Mouse (Mus musculus) lung, adult 2 months (tissue): ENCODE results near the gene 2210011C24Rik.

Experiments
- CTCF ChIP-seq: fragments of 200-500 bp; IDR thresholded peaks from 2 replicates; pipeline ENCODE4 v1.5.1; 2011; ENCODE audit warnings: mild to moderate bottlenecking, low read length, control low read depth; ENCODE audit not compliant: insufficient read depth
- POLR2A ChIP-seq: fragments of 200-500 bp; IDR thresholded peaks from 2 replicates; pipeline ENCODE4 v1.6.1; 2011; ENCODE audit warnings: low read depth, mild to moderate bottlenecking, control low read depth, low read length, borderline replicate concordance; ENCODE audit errors: extremely low read depth

GRCm38 (mm10) chr8:84053229-84053628 is 41.3 kb upstream of the 2210011C24Rik start:
- TF ChIP-seq CTCF: no peak
- TF ChIP-seq POLR2A: no peak
